Mouse (Mus musculus) skeletal muscle tissue, adult 2 months (tissue): ENCODE measurements around the gene Ppm1l.

ENCODE experiments used
- DNase-seq: peaks from one replicate; pipeline ENCODE4 v3.0.0-alpha.2; 2012; ENCODE audit warnings: low read depth, low spot score

The Ppm1l gene

DNA sequence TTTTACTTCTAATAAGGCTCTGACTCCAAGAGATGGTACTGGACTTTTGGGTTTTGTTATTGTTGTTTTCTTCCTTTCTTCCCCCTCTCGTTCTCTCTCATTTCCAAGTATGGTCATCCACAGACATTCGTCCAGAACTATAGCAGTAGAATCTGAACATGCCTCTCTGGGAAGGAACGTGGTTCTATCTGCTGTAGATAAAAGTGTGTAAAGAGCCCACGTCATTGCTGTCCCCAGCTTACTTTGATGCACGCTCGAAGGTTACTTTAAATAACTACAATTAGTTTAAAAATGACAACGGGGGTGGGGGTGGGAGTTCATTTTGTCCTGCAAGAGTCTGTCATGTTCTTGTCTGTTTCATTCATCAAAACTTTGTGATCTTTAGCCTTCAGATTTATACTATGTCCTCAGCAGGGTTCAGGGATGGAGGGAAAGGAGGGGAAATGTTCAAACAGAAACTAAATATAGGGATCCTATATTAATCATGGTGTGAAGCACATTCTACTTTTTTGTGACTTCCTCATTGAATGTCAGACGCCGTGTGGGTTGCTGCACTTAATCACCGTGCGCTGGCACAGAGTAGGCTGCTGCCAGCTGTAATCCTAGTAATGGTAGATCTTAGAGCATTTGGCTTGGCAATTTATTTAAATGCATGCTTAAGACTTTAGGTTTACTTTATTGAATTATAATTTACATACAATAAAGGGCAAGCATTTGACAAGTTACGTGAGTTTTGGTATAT, 122.3 kb downstream of the Ppm1l start:
- DNase-seq = no peak

DNA sequence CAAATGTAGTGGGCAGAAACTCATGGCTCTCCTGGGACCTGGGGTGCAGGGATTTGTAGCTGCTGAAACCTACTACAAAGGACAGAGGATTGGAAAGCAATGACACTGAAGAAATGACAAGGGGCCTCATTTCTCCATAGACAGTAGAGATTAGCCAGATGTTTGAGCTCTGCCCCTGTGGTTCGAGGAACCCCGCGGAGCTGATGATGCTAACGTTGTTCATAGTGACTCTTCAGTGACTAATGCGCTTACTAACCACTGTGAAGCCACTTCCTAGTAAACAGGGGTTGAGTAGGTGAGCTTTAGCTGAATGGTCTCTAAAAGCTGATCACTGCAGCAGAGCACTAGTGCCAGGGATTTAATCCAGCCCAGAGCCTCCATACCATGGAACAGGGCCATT, 124.1 kb downstream of the Ppm1l start:
- no peak for DNase-seq

DNA sequence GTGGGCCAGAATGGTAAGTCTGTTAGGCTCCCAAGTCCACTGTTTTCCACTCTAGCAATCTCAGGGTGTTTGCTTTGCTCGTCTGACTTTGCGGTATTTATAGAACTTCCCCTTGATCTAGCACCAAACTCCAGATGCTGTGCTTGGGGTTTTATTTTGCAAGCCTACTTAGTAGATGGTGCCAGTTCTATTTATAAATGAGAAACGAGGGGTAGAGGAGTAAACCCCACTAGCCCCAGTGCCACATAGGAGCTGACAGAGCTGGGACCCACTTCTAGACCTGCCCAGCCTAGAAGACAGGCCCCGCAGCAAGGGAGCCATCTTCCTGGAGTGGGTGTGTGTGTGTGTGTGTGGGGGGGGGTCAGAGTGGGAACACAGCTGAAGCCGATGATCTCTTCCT, 130.3 kb downstream of the Ppm1l start:
- DNase-seq = peak; percentile 73

DNA sequence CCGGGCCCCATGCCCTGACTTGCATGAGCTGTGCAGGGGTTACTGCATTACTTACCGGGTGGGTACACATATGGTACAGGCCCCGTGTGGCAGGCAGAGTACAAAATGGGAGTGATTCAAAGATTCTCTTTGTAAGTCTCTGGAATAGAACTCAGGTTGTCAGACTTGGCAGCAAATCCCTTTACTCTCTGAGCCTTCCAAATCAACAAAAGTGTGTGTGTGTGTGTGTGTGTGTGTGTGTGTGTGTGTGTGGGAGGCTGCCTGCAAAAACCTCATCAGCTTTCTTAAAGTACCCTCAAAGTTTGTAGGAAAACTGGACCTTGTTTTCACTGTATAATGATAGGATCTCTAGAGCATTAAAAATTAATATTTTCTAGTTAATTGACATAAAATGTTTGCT, 132.4 kb downstream of the Ppm1l start:
- DNase-seq = no peak

DNA sequence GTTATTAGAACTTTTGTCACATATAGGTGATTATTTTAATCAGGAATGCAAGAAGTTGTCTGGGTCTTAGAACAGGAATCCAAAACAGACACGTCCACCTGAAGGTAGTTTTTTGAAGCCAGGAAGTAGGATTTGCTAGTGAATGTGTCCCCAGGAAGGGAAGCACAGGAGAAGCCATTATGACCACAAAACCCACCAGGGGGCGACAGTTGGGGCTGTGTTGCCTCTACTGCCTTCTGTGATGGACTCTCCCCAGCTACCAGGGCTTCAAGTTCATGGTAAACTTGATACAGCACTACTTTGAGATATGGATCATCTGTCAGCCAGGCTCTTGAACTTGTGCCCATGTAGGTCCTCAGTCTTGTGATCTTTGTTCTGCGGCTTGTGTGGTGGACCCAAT, 137.7 kb downstream of the Ppm1l start:
- DNase-seq = no peak

DNA sequence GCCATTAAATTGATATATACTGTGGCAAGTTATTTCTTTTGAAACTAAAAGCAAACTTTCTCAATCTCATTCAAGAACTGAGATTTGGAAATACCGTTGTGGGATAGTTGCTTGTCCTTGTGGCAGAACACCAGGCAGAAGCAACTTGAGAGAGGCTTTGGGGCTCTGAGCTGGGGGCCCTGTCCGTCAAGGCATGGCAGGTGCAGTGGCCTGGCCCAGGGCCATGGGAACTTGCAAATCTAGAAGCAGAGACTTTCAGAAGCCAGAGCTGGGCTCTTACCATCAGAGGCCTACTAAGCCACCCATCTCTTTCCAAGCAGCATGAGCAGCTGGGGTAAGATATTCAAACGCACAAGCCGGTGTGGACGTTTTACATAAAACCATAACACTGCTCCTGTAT, 139.4 kb downstream of the Ppm1l start:
- DNase-seq = peak; percentile 88

DNA sequence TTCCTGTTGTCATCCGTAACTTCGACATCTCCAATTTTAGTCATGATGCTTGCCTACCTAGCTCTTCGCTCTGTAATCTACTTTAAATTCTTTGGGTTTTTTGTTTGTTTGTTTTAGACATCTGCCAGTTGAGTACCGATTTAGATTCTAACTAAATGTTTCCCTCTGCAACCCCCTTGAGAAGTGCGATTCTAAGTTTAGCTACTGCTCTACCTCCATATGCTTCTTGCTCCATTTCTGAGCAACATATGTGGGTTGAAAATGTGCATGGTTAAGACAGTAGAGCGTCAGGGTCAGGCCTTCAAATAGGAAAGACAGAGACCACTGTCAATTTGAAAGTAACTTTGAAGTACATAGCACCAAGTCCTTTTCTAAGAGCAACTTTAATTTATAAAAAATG, 142.1 kb downstream of the Ppm1l start:
- DNase-seq = no peak

DNA sequence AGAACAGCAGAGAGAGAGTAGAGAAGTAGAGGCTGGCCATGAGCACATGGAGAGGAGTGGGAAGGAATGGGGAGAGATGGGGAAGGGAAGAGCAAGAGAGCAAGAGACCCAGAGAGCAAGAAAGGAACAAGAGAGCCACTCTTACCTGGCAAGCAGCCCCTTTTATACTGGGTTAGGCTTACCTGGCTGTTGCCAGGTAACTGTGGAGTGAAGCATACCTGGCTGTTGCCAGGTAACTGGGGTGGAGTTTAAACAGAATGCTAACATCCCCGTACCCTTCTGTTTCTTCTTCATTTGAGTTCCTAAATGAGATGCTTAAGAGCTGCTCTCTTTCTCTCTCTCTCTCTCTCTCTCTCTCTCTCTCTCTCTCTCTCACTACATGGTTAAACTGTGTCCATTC, 145.3 kb downstream of the Ppm1l start:
- DNase-seq = no peak

DNA sequence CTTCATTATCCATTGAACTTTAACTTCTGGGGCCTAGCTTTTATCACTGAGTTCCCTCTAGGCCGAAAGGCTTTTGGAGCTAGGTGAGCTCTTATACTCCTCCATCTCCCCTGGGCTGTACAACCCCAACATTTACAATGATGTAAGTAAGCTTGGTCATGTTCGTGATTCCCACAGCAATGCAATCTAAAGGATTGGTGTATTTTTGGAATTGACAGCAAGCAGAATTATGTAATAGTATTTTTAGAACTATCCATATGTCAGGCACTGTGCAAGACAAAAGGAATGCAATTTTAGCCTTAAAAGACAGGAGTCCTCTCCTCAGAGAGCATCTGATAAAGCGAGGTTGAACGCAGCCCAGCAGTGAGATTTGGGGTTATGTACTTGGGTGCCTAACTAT, 149.1 kb downstream of the Ppm1l start:
- no peak for DNase-seq

DNA sequence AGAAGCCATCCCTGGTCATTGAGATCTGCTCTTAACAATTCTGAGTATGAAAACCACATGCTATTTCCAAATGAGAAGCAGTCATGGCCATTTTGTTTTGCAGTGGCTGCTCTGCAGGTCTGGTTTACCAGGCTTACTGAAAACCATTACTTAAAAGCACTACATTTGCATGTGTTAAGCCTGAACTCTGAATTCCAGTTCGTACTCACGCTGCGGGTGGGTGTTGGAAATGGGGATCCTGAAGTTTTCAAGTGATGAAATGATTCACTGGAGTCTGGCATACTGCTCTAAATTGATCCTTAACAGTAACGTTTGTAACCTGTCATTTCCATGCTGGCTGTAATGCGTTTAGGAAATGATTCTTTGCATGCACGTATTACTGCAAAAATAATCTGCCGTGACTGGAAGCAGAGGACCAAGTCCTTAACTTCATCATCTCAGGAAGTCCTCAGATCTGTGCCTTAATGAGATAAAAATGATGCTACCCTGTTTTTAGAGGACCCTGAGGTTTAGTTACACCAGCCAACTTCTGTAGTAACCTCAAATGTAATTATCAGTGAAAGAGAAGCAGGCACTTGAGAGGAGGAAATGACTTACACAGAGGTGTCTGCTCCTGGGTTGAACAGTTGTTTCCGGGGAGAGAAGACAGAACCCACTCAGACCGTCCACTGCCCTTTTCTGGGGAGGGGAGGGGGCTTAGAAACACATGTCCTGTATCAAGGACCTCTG, 151.8 kb downstream of the Ppm1l start:
- no peak for DNase-seq

DNA sequence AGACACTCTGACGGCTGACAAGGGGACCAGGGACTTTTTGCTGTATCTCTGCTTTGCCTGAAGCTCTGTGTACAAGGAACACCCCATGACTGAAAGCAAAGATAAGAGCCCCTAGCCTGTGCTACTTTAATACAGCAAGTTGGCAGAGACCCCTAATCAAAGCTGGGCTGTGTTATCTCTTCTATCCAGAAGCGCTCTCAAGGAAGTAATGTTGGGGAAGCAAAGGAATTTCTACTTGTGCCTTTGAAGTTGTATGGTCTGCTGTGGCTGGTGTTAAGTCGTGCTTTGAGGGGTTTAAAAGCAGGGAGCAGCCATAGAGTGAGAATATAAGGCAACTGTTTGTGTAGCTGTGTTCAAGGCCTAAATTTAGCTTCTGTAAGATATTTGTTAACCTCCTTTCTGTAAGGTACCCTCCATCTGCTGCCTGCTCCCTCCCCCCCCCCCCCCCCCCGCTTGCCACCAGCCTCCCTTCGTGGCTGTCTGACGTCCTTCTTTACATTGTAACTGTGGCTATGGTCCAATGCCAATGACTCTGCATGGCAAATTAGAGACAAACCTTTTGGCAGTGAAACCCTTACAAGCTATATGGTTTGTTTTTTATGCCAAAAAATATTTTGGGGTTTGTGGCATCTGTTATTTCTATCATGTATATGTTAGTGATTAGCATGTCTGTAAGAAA, 152.9 kb downstream of the Ppm1l start:
- DNase-seq = no peak

DNA sequence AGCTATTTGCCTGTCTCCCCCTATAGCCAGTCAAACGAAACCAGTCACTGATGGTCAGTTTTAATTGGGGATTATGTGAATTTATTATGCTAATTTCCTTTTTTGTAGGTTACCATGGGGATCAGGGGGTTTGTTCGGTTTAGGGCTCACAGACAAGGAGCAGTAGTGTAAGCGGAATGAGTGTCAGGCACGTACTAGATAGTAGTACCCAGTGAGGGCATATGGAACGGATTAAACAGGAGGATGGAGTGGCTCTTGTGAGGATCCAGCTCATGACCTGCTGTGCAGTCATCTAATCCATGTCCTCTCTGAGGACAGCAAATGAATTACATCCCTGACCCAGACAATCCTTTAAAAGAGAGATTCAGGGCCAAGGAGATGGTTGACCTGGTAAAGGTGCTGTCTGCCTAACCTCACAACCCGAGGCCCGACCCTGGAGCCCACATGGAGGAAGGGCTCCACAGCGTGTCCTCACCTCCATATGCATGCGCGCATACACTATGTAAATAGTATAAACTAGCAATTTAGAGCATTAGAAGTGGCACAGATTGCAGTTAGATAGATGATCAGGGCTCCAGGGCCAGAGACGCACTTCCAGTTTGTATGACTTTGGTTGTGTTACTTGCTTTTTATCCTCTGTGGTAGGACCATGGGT, 153.6 kb downstream of the Ppm1l start:
- no peak for DNase-seq

DNA sequence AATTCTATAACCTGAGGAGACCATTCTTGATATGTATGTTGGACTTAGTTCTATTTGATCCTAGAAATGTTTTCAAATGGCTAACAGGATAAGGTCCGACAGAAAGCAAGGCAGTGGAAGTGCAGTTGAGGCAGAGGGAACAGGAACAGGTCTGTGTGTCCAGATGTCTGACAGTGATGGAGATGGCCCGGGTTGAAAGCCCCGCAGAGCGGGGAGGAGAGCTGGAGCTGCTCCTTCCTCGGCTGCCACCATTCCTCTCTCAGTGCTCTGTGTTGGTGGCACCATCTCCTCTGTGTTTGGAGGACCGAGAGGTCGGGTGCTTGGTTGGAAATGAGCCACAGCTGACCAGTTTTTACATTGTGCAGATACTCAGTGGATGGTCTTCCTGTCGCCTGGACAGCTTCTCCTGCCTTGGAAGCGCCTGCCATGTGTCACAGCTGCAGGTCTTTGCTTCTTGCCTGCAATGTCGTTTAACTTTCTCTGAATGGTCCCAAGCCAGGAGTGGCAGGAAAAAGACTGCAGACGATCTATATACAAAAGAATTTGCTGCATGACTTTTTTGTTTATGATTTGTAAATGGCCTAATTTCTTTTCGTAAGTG, 159.3 kb downstream of the Ppm1l start:
- no peak for DNase-seq

DNA sequence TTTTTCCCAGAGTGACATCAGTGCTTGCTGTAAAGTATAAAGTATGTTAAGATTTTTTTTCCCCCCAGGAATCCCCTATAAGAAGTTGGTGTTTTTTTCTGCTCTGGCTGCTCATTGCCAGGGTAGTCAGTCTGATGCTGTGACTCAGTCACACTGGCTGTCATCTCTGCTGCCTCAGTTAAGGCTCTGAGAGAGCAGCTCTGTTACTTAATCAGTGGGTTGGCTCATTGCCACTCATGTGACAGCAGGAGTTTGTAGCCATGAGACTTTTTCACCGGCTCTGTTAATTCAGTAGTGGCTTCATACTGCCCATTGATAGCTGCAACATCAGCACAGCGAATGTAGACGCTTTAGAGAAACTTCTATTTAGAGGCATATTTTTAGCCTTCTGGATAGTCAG, 163.3 kb downstream of the Ppm1l start:
- DNase-seq = peak; percentile 25

DNA sequence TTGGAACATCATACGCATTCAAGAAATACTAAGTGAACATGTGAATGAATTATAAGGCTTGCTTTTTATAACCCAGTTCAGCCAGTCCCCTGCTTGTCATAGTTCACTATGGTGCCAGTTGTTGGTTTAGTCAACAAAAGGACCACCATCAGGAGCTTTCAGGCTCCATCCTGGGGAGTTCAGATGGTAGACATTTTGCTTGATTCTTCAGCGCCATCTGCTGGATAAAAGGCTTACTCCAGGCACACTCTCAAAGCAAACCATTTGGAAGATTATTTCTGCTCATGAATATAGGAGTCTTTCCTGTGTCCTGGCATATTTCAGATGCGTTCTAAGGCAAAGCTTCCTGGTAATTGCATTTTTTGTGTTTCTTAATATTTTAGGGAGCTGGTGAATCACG, 165.2 kb downstream of the Ppm1l start:
- peak; percentile 53 for DNase-seq

DNA sequence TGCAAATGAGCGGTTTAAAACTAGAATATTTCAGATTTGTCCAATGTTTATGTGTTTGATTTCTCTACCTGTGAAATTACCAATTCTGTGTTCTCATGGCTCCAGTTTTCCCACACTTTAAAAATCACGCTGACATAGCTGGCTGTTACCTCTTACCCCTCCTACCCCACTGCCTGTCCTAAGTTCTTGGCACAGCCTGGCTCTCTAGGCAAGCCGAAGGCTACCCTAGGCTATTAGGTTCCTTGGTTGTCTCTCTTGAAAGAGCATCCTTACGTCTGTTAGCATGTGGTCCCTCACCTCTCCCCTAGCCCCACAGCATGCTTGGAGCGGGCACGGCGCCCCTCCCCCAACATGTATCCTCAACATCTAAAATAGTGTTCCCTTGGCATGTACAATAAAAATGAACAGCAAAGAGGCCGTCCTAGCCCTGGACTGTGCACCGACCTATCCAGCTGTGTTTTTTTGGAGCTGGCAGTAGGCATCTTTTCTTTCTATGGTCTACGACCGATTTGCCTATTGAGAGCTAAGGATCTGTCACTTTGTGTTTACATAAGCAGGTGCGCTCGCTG, 167.4 kb downstream of the Ppm1l start:
- no peak for DNase-seq

DNA sequence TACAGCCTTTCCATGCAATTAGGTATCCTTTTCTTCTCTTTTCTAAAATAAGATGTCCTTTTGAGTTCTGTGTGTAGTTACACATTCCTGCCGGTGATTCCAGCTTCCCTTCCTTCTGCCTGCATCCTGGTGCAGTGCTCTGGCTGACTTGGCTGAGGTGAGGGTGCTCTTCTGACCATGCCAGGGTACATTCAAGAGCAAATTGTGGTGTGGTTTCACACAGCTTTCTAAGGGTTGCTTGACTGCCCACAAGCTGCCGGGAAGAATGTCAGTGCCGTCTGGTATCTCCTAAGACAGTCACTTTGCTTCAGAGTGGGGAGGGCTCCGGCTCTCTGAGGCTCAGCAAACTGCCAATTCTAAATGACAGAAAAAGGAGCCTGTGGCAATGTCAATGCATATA, 167.9 kb downstream of the Ppm1l start:
- DNase-seq = no peak

DNA sequence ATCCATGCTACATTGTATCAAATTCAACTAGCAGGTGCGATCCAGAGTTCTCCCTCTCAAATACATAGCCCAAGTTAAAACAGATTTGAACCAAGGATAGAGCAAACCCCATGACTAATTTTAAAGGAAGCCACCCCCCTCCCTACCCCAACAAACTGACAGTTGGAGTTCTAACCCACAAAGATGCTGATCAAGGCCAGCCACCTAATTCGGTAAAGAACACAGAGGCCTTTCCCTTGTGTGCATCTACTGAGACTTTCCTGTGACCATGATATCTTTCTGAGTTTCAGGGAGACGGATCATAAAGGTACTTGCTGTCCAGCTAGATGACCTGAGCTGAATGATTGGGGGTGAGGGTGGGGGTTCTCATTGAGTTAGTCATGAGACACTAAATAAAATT, 168.7 kb downstream of the Ppm1l start:
- DNase-seq = no peak

DNA sequence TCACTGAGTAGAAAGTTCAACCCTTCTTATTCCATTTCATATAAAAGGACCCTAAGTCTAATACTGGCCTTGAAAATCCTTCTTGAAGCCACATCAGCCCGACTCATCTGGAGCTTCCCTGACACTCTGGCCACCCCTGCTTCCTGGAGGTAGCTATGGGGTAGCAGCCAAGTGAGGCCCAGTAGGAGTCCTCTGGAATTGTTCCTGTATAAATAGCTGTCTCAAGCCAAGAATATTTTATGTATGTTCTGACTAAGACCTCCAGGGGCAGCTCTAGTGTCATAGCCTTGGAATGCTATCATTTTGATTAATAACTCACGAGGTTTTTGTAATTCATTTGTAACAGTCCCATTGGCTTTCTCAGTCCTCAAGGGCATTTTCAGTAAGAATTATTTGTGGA, 169.1 kb downstream of the Ppm1l start:
- DNase-seq = no peak

DNA sequence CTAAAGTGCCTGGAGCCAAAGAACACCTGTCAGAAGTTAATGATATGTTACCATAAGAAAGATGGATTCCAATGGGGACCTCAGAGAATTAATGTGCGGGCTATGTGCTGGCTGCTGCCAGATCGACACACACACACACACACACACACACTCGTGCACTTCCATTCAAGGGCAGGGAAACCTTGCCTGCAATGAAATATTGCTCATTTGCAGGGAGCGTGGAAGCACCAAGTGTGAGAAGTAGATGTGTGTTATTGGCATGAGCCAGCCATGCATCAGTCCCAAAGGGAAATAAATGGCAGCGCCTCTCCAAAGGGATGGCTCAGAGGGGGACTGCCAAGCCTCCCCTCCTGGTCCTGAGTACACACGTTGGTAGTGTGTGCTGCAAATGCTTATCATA, 170.8 kb downstream of the Ppm1l start:
- no peak for DNase-seq

DNA sequence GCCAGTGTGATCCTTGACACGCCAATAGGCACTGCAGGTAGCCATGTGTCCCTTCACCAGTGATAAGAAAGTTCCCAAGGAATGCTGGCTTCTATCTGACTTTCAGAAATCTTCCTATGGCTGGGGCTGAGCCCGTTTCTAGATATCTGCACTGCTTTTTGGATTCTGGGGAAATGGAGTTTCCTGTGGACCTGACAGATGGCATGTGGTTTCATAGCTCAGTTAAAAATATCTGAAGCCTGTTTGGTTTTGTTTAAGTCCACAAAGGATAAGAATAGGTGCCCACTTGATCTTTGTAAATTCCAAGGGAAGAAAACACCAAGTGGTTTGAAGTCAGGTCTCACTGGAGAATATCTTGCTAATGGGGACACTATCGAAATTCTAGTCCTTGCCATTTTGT, 173.0 kb downstream of the Ppm1l start:
- DNase-seq = no peak
